Mouse (Mus musculus): Measurements from ENCODE around the gene Rerg.

The Rerg gene

DNA sequence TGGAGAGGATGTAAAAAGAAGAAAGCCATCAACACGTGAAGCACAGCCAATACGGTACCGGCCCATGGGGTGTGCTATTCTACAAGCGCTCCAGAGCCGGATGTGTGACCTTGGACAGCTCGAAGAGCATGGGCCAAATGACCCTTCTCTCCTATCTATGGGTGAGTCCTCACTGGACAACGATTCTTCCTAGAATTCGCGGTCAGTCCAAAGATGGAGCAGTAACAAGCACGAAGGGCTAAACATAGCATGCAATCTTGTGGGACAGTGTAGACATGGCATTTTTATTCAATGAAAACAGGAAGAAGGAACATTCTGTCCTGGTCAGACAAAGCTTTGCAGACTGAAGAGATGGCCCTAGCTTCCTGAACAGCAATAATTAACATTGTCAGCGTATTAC, 24.7 kb downstream of the Rerg start:
- POLR2A ChIA-PET = interaction anchor here in 3 of 4 experiments (0.8 to 3.9 kb wide), 12 partner anchors 8 to 342 kb away, joined by 3 to 25 read pairs (median 4); partner anchors contain the start of gene Rerg (in 2 of the 3)

DNA sequence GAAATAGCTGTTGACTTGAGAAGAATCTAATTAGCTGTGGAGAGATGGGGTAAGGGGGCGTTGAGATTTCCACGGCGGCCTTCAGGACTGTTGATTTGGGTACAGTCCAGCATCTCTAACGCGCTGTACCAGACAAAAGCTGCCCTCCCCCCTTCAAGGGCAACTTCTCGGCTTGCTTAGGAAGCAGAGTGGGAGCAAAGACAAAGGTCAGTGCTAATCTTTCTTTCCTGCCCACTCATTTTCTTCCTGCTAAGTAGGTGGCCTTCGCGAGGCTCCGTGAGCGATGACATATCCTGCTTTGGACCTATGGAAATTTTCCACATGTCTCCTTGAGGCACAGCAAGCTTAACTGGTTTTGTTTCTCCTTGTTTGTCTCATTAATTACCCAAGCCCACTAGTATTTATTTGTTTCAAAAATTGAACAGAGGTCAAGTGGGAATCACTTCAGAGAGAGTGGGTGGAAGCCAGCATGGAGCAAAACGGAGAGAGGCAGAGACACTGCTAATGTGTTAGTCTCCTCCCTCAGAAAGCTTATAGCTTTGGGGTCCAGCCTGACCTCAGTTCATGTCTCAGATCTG, 25.2 kb downstream of the Rerg start:
- POLR2A ChIA-PET = interaction anchor here (0.5 to 3.9 kb wide), 20 partner anchors 9 to 342 kb away, joined by 3 to 25 read pairs (median 4); partner anchors contain the start of gene Rerg (in 2 of the 4)

More for the DNA sequence above, 24.7 kb downstream of the Rerg start:
- CTCF ChIA-PET = interaction anchor here in 3 of 4 experiments (0.6 to 3.7 kb wide), 6 partner anchors 18 to 155 kb away, joined by 4 to 73 read pairs (median 14); partner anchors contain the start of gene Rerg (in 2 of the 3)

DNA sequence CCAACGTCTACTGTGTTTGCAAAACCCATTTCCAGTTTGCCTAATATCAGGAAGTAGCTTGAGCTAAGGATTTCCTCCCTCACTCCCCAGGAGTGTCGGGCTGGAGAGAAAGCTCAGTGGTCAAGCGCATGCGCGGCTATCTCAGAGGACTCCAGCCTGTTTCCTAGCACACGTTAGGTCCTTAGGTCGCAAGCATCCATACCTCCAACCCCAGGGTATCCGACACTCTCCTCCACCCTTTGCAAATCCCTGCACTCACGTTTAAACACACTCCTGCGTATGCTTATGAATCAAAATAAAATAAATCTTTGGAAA, 25.8 kb downstream of the Rerg start:
- ChIA-PET CTCF (interaction anchor here (0.6 to 3.7 kb wide), 27 partner anchors 9 to 578 kb away, joined by 3 to 73 read pairs (median 4); partner anchors contain the start of gene Rerg (in 3 of the 4)), POLR2A (interaction anchor here (0.8 to 3.9 kb wide), 16 partner anchors 8 to 176 kb away, joined by 3 to 25 read pairs (median 6); partner anchors contain the start of gene Rerg (in 2 of the 4))

More for the DNA sequence above, 25.2 kb downstream of the Rerg start:
- CTCF ChIA-PET = interaction anchor here (0.6 to 3.7 kb wide), 19 partner anchors 13 to 578 kb away, joined by 3 to 73 read pairs (median 4); partner anchors contain the start of gene Rerg (in 3 of the 4)

DNA sequence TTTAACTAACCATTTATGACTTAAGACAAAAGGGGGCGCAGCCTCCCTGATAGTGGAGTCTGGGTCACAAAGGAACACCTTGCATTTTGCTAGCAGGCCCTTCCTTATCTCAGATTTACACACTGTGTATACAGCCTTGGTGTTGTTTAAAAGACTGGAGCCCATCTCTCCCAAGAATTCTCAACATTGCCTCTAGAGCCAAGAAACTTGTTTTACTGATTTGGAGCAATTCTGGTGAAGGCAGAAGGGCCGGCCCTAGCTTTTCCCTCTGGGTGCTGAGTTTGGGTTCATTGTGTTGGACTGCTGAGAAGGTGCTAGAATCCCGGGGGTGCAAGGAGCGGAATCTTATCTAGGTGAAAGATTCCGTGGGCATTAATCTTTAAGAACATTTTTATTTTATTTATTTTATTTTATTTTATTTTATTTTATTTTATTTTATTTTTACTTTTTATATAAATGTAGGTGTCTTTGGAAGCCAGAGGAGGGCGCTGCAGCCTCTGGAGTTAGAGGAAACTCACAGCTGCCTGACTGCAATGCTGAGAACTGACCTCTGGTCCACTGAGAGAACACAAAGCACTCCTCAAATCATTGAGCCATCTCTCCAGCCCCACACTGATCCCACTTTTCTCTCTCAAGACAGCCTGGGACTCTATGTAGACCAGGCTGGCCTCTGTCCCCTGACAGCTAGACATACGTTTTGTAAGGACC, 26.3 kb downstream of the Rerg start:
- ChIA-PET POLR2A (interaction anchor here in 3 of 4 experiments (0.6 to 3.9 kb wide), 15 partner anchors 8 to 176 kb away, joined by 3 to 25 read pairs (median 9); partner anchors contain the start of gene Rerg (in 3 of the 3)), CTCF (interaction anchor here (0.6 to 3.7 kb wide), 32 partner anchors 8 to 579 kb away, joined by 3 to 73 read pairs (median 4); partner anchors contain the start of gene Rerg (in 3 of the 4))

DNA sequence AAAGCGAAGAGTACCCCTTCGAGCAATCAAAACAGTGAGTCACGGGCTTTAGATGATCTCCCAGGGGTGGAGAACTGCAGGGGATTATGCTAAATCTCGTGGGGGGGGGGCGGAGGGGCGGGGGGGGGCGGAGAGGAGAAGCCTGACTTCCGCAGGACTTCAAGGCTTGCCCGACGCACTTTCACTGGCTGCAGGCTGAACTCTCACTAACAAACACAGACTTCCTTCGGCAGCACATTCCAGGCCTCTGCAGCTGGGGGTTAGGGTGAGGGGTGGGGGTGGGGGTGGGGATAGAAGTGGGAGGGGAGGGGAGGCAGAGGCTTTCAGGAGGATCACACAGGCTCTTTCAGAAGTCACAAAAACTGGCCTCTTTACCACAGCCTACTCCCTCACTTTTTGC, 27.5 kb downstream of the Rerg start:
- ChIA-PET POLR2A (interaction anchor here in 2 of 4 experiments (1.1 to 3.9 kb wide), 3 partner anchors 12 to 16 kb away, joined by 5 to 25 read pairs (median 6); no protein-coding TSS in a partner anchor), CTCF (interaction anchor here in 3 of 4 experiments (0.6 to 3.7 kb wide), 6 partner anchors 27 to 562 kb away, joined by 3 to 34 read pairs (median 4); partner anchors contain the start of gene Rerg (in 1 of the 3))

DNA sequence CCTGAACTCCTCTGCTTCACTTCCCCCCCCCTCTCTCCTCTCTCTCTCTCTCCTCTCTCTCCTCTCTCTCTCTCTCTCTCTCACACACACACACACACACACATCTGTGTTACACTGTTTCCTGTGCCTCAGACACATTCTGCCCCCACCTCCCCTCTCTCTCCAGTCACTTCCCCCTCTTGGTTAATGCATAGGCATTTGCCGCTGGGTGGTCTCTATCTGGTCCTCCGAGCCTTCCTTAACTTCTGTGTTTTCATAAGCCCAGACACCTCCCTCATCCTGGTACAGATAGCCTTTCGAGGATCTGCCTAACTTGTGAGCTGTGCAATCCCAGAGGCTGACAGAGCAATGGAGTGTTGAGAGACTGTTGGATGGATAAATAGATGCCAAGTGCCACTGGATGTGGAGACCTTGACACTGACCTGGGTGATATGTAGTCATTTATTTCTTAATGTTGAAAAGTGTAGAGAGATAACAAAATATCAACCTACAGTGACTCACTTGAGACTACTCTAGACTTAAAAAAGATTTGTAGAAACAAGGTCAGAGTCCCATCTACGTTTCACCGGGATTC, 29.0 kb downstream of the Rerg start:
- POLR2A ChIA-PET = no interaction called here
- CTCF ChIA-PET = no interaction called here

DNA sequence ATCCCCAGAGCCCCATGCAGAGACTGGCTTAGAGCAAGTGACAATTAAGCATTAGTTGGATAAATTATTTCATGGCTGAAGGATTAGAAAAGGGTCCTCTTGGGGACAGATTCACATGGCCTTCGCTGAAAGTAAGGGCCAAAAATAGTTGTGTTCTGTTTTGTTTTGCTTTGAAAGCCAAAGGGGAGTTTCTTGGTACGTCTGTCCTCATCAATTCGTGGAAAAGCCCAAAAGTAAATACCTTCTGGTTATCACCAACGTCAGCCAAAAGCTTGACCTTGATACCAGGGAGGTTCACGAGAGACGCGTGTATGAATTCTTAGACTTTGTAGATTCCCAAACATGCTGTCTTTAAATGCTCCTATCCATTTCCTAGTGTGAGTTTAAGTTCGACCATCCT, 31.5 kb downstream of the Rerg start:
- POLR2A ChIA-PET = interaction anchor here in 1 of 4 experiments (1.2 kb wide), 1 partner anchor 31 kb away, joined by 3 read pairs; no protein-coding TSS in a partner anchor
- CTCF ChIA-PET = no interaction called here

DNA sequence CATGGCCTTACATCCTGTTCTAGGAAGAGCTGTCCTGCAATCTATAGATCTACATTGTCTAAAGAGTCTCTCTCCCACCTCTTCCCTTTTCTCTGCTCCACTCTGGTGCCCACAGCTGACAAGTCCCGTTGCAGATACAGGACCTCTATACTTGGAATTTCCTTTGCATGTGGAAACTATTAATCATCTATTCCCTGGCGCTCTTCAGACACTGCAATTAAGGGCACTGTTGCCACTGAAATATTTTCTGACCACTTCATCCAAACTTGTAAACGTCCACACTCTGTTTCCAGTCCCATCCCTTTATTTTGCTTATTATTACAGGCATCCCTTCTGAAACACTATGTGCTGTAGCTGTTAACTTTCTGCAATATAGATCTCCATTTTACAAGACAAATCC, 31.9 kb downstream of the Rerg start:
- CTCF ChIA-PET = no interaction called here
- POLR2A ChIA-PET = interaction anchor here in 1 of 4 experiments (1.2 kb wide), 1 partner anchor 30 kb away, joined by 3 read pairs; no protein-coding TSS in a partner anchor

DNA sequence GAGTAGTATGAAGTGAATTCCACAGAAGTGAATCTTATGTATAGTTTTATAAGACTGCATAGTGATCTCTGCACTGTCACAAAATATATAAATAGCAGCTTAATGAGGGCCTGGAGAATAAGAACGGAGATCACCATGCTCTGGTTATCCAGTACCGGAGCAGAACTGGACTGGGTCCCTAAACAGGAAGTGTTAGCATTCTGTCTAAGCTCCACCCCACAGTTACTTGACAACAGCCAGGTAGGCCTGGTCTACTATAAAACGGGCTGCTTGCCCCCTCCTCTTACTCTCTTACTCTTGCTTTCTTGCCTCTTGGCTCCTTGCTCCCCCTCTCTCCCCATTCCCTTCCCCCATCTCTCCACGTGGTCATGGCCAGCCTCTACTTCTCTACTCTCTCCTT, 33.9 kb downstream of the Rerg start:
- POLR2A ChIA-PET = interaction anchor here in 3 of 4 experiments (0.6 to 2.0 kb wide), 27 partner anchors 8 to 1882 kb away, joined by 3 to 17 read pairs (median 4); partner anchors contain the start of genes Rerg (in 3 of the 3), Gsg1 (in 1 of the 3) and Hist4h4 (in 1 of the 3)
- CTCF ChIA-PET = interaction anchor here in 3 of 4 experiments (1.0 to 1.6 kb wide), 5 partner anchors 8 to 37 kb away, joined by 3 to 11 read pairs (median 4); partner anchors contain the start of gene Rerg (in 2 of the 3)

DNA sequence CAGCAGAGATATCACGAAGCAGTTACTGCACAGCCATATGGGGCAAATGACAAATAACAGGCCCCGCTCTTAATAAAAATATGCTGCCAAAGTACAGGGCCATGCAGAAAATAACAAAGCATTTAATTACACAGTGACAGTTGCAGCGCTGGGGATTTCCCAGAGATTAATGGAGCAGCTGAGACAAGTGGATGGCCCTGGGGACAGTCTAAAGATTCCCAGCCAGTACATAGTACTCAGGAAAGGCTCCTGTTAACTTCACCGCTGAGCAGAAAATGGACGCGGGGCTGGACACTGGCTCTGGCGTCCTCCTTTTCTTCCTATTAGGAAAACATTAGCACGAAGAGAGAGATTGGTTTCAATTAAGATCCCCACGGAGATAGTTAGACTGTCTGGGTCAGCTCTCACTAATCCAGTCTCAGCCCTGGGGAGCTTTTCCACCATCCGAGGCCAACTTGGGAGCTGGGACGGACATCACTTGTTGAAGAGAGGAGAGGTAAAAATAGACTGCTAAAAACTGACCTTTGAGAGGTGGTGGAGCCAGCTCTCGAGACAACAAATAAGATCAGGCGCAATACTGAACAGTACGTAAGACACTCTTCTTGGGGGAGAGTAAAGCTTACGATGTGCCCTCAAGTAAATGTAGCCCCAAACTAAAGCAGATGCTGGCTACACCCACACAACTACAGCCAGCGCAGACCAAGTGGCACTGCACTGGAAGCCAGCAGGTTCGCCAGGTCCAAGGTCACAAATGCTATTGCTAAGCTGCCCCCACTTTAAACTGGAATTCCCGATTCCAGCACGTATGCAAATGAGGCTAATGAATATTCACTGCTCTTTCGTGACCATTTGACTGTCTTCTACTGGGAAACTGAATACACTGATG, 34.5 kb downstream of the Rerg start:
- CTCF ChIA-PET = interaction anchor here in 3 of 4 experiments (1.0 to 1.6 kb wide), 5 partner anchors 9 to 36 kb away, joined by 3 to 11 read pairs (median 4); partner anchors contain the start of gene Rerg (in 2 of the 3)
- POLR2A ChIA-PET = interaction anchor here in 3 of 4 experiments (0.6 to 2.0 kb wide), 26 partner anchors 9 to 1882 kb away, joined by 3 to 17 read pairs (median 4); partner anchors contain the start of genes Rerg (in 3 of the 3), Gsg1 (in 1 of the 3) and Hist4h4 (in 1 of the 3)

DNA sequence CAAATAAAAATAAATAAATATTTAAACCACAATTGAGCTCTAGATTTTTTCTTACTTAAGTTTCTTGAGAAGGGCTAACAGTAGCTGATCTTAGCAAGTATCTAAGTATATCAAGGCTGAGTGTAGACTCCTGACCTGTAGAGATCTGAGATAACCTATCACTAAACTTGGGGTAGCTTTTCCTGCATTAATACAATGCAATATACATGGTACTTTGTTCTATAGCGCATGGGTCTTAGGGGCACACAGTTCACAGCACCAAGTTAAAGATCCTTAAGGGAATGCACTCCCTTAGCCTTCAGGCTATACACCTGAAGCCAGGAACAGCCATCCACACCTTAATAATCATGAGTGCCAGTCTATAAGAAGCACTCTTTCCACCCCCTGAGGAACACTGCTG, 38.5 kb downstream of the Rerg start:
- ChIA-PET POLR2A (interaction anchor here in 1 of 4 experiments (0.6 kb wide), 1 partner anchor 58 kb away, joined by 5 read pairs; no protein-coding TSS in a partner anchor), CTCF (no interaction called here)

DNA sequence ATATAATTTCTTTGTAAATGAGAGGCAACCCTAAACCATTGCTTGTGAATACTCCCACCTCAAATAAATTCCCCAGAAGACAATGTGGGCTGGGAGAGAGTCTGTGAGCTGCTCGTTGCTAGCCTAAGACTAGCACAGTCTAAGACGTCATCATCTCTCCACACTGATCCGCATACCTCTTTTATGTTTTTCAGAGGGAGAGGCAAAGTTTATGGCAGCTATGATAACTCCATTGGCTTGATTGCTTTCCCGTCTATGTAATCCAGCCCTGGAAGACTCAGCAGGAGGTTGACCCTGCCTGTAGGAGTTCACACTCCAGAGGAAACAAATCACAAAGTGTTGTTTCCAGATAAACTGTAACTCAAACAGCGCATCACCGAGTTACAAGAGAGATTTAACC, 38.9 kb downstream of the Rerg start:
- POLR2A ChIA-PET = interaction anchor here in 2 of 4 experiments (0.5 to 0.6 kb wide), 2 partner anchors 58 to 454 kb away, joined by 4 to 5 read pairs; no protein-coding TSS in a partner anchor
- CTCF ChIA-PET = no interaction called here

DNA sequence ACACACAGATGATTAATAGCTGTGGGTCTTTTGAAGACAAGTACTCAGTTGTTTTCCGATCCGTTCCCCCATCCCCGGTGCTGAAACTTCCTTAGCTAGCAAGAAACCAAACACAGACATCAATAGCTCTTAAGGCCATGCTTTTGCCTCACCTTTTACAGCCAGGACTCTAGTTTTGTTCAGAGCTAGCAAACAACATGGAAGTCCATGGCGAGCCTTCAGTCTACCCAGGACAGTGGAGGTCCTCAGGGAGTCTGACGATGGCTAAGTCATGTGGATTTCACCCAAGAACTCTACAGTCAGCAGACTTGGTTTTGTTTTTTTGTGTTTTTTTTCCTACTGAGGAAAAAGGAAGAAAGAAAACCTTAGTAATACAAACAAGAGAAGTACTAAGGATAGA, 43.4 kb downstream of the Rerg start:
- CTCF ChIA-PET = no interaction called here

DNA sequence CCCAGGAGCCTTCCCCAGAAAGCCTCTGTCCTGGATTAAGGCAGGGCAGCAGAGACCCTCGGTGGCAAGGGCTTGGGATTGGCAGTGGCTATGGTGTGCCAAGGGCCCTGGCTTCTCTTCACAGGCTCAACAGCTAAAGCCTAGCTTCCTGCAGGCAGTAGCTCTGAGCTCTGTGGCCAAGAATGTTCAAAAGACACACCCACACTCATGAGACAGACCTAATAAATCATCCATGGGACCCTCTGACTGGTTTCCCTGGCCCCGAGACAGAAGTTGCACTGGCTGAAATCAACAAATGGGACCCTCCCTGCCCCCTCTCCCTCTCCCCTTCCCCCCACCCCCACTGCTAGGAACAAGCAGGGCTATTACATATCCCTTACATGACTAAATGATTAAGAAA, 44.1 kb downstream of the Rerg start:
- POLR2A ChIA-PET = interaction anchor here in 1 of 4 experiments (0.6 to 1.5 kb wide), 3 partner anchors 11 to 19 kb away, joined by 3 to 5 read pairs (median 4); no protein-coding TSS in a partner anchor
- CTCF ChIA-PET = no interaction called here

More for the DNA sequence above, 43.4 kb downstream of the Rerg start:
- POLR2A ChIA-PET = interaction anchor here in 1 of 4 experiments (0.6 to 1.5 kb wide), 3 partner anchors 10 to 19 kb away, joined by 3 to 5 read pairs (median 4); no protein-coding TSS in a partner anchor

DNA sequence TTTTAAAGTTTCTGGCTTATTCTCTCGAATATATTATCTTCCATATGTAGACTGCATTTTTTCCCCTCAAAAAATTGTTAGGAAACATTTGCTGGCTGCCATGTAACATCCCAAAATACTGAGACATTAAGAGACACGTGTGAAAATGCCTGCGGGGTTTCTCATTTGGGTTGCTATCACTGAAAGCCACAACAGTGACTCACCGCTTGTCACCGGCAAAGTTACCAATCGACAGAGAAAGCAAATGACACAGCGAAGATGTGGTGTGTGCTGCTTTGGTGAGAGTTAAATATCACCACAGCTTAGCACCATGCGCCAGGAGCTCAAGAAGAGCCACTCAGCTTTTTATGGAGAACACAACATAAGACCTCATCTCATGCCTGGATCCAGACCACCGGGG, 44.9 kb downstream of the Rerg start:
- ChIA-PET CTCF (no interaction called here), POLR2A (interaction anchor here in 1 of 4 experiments (0.8 kb wide), 1 partner anchor 14 kb away, joined by 3 read pairs; no protein-coding TSS in a partner anchor)

DNA sequence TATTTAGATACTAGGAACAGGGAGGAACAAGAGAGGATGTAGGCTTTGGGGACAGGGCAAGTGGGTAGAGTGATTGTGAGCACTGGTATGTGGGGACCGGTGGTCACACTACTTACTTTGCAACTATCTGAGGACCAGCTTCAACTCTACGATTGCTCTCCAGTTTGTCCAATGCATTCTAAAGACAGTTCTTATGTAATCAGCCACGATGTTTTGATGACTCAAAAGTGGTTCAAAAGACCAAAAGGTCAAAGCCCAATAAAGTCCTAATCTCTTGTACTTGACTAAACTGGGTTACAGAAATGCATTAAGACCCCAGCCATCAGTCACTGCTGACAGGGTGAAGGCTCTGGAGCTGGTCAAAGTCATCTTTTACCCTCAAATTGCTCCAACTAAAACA, 45.3 kb downstream of the Rerg start:
- ChIA-PET CTCF (no interaction called here), POLR2A (interaction anchor here in 1 of 4 experiments (0.8 kb wide), 1 partner anchor 14 kb away, joined by 3 read pairs; no protein-coding TSS in a partner anchor)

DNA sequence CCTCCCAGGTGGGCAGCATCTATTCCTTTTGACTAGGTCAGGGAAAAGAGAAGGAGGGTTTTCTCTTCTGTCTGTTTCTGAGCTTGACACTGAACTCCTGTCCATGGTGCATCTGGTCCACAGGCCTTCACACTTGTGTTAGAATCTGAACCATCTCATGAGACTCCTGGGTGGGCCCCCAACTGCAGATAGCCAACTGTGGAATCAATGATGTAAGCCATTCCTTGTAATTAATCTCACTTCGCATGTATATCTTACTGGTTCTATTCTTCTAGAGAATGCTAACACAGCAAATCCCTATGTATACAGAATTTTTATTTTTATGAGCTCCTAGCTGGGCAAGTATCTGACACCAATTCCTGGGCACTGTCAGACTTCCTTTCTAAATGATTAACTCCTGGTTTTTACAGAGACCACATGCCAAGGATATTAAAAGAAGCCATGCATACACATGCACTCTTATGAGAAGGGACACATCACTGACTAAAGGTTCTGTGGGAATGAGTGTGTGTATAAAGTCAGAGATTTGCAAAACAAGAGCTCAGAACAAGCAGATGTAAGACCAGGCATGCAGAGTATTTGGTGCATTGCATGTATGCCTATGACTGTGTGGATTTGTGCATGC, 53.3 kb downstream of the Rerg start:
- POLR2A ChIA-PET = interaction anchor here in 2 of 4 experiments (0.8 to 0.9 kb wide), 2 partner anchors 19 to 37 kb away, joined by 3 to 4 read pairs; no protein-coding TSS in a partner anchor
- CTCF ChIA-PET = no interaction called here
